9 mouse cellular contexts compared by ENCODE assay signal in the genomic region with DNA sequence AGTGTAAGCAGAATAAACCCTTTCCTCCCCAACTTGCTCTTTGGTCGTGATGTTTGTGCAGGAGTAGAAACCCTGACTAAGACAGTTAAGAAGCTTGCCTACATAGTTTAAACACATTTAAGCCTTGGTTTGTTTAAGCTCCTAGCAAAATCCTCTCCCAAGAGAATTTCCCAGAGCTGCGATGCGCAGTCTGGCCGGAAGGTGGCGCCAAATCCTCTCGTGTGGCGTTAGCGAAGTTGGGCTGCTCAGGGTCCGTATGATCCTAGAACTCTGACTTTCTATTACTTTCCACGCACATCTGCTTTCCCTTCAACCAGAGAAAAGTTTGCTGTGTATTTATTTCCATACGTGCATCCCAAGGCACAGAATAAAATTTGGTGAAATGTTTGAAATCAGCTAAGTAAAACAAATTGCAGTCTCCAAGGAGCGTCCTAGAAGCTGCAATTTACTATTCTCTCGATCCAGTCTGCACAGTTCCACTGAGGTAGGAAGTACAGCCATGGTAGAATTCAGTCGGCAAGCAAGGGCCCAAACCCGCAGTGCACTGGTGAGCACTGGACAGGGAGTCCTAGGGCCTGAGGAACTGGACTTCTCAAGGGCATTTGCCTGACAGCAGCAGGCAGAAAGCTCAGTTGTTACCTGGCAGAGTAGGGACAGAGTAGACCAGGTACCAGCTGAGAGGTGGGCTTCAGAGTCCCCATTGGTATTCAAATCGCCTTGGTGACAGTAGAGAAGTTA. TPM values are rescaled to one million over a fixed set of nuclear protein-coding genes. Genes with fewer than 3 reads are reported as not detected.
DNase-seq lines count a peak whose midpoint lies in the region; ATAC-seq and TF ChIP-seq lines count a peak whose summit lies in the region.
"Had no signal": no experiment of that assay in that cellular context is flagged by ENCODE, and none has a peak within 500 bp of the region (broad histone marks: within the 10 kb centered on the region; RNA-seq: fewer than 3 reads in every experiment).

No protein-coding gene starts in this region.

- H3K4me3 ChIP-seq in kidney, embryonic 15.5 days (replicated peaks), result no peak overlapping the region
- no peak overlapping the region for H3K4me3 ChIP-seq in heart, postnatal 0 days (ENCODE audit: low read depth, low read length)
- H3K4me3 ChIP-seq in midbrain, embryonic 11.5 days (ENCODE audit: low read depth, low read length), result no peak overlapping the region
- H3K4me3 ChIP-seq: myocyte had no signal

- H3K36me3 ChIP-seq in kidney, embryonic 15.5 days, result no peaks in the 10 kb centered on the region
- H3K36me3 ChIP-seq in heart, postnatal 0 days (replicated peaks; ENCODE audit: control insufficient read depth, insufficient read depth, low read length), result no peaks in the 10 kb centered on the region
- H3K36me3 ChIP-seq in midbrain, embryonic 11.5 days (ENCODE audit: control insufficient read depth, insufficient read depth, low read length), result no peaks in the 10 kb centered on the region

- no peak for ATAC-seq in kidney, embryonic 15.5 days (replicated peaks; ENCODE audit: low FRiP score)
- no peak for ATAC-seq in heart, postnatal 0 days (ENCODE audit: insufficient read depth, low read depth)
- peak; percentile 16; the same call in 1 of the 2 replicates for ATAC-seq in midbrain, embryonic 11.5 days (ENCODE audit: low FRiP score)

- no peaks in the 10 kb centered on the region for H3K4me1 ChIP-seq in kidney, embryonic 15.5 days
- H3K4me1 ChIP-seq in heart, postnatal 0 days (ENCODE audit: control insufficient read depth, insufficient read depth), result no peaks in the 10 kb centered on the region
- no peaks in the 10 kb centered on the region for H3K4me1 ChIP-seq in midbrain, embryonic 11.5 days (ENCODE audit: control insufficient read depth, insufficient read depth, low read length)

- DNase-seq in kidney, adult 18-20 months, result peak; percentile 62
- DNase-seq in adrenal gland, postnatal 10 days, result peak; percentile 81
- DNase-seq in embryo, embryonic 11.5 days (ENCODE audit: low read depth, low spot score), result peak; percentile 54
- no peak for DNase-seq in heart, postnatal 0 days (ENCODE audit: low spot score)
- peak; percentile 75 to 79 for DNase-seq in left cerebral cortex, adult 18-20 months (ENCODE audit: low spot score in 2 of 2)
- peak; percentile 100 for DNase-seq in midbrain, embryonic 11.5 days (ENCODE audit: low spot score, missing footprints)
- peak; percentile 25 for DNase-seq in testis, postnatal 14 days (ENCODE audit: low spot score)

- WGBS in kidney, embryonic 15.5 days, result 9% methylated on average over 16 of the region's 16 CpGs
- WGBS in heart, postnatal 0 days, result 11% methylated on average over 16 of the region's 16 CpGs
- WGBS in midbrain, embryonic 11.5 days, result 9% methylated on average over 16 of the region's 16 CpGs

- no peaks in the 10 kb centered on the region for H3K9me3 ChIP-seq in kidney, embryonic 15.5 days (replicated peaks)
- H3K9me3 ChIP-seq in heart, postnatal 0 days (replicated peaks; ENCODE audit: control insufficient read depth, low read length), result no peaks in the 10 kb centered on the region
- no peaks in the 10 kb centered on the region for H3K9me3 ChIP-seq in midbrain, embryonic 11.5 days (ENCODE audit: control insufficient read depth, low read length)

- peak; percentile 88 for TF ChIP-seq CTCF in heart, postnatal 0 days (IDR thresholded peaks at IDR 0.05; ENCODE audit: low read depth)

- no peak for TF ChIP-seq EP300 in heart, postnatal 0 days (IDR thresholded peaks at IDR 0.05; ENCODE audit: low read depth)

- peaks cover 13% of the 10 kb centered on the region for H3K27me3 ChIP-seq in kidney, embryonic 15.5 days
- H3K27me3 ChIP-seq in heart, postnatal 0 days (ENCODE audit: control insufficient read depth, insufficient read depth, low read length), result 0 out of 2 replicates have a peak, but pooled peaks cover 6% of the 10 kb centered on the region
- H3K27me3 ChIP-seq in midbrain, embryonic 11.5 days (ENCODE audit: control insufficient read depth, insufficient read depth, low read length), result no peaks in the 10 kb centered on the region

- H3K4me2 ChIP-seq in kidney, embryonic 15.5 days, result no peak overlapping the region
- no peak overlapping the region for H3K4me2 ChIP-seq in heart, postnatal 0 days (ENCODE audit: low read depth, low read length)
- H3K4me2 ChIP-seq in midbrain, embryonic 11.5 days, result no peak overlapping the region

- no peak overlapping the region for H3K27ac ChIP-seq in kidney, embryonic 15.5 days
- H3K27ac ChIP-seq in heart, postnatal 0 days (ENCODE audit: low read depth), result no peak overlapping the region
- no peak overlapping the region for H3K27ac ChIP-seq in midbrain, embryonic 11.5 days (ENCODE audit: low read depth, low read length)

- H3K9ac ChIP-seq in kidney, embryonic 15.5 days, result no peak overlapping the region
- no peak overlapping the region for H3K9ac ChIP-seq in heart, postnatal 0 days (replicated peaks; ENCODE audit: low read depth, low read length)
- no peak overlapping the region for H3K9ac ChIP-seq in midbrain, embryonic 11.5 days (ENCODE audit: low read length)

RNA-seq across cellular contexts. Expression of gene Mc3r, which starts 26.5 kb away (rescaled TPM):
- polyA plus RNA-seq in kidney, embryonic 15.5 days (2015; fragmentation: Nextera tagmentation; extraction: Ambion mirVana), result not detected in 2 replicates
- not detected for total RNA-seq in adrenal gland, postnatal 10 days (2021)
- not detected in 2 replicates for total RNA-seq in heart, postnatal 0 days (2014; rRNA removed; ENCODE audit: low replicate concordance)
- not detected in 2 replicates for polyA plus RNA-seq in heart, postnatal 0 days (2015; fragmentation: Nextera tagmentation; extraction: Ambion mirVana)
- under 1 TPM; 0.21 to 0.26 TPM for total RNA-seq in left cerebral cortex, adult 18-20 months (2021)
- polyA plus RNA-seq in midbrain, embryonic 11.5 days (2014; fragmentation: Nextera tagmentation; extraction: Ambion mirVana), result 0.06 TPM in 1 of 2 replicates, not detected in the other
- polyA plus RNA-seq: myocyte had no signal
